14 mouse cellular contexts compared by ENCODE assay signal in genomic region chr11:65402460-65403154, GRCm38 (mm10).
DNase-seq lines count a peak whose midpoint lies in the region; ATAC-seq and TF ChIP-seq lines count a peak whose summit lies in the region.
"Had no signal": no experiment of that assay in that cellular context is flagged by ENCODE, and none has a peak within 500 bp of the region (broad histone marks: within the 10 kb centered on the region; RNA-seq: fewer than 3 reads in every experiment).

No protein-coding gene starts in this region.

- H3K4me1 ChIP-seq in kidney, postnatal 0 days (replicated peaks; ENCODE audit: insufficient read depth, low read length) = no peaks in the 10 kb centered on the region
- H3K4me1 ChIP-seq: embryonic facial prominence, embryonic 13.5 days; heart, embryonic 10.5 days; neural tube, embryonic 12.5 days had no signal

- H3K9me3 ChIP-seq in kidney, postnatal 0 days (replicated peaks; ENCODE audit: low read length) = no peaks in the 10 kb centered on the region
- H3K9me3 ChIP-seq: embryonic facial prominence, embryonic 13.5 days; heart, embryonic 10.5 days; neural tube, embryonic 12.5 days had no signal

- 45% methylated on average over 12 of the region's 12 CpGs for WGBS in kidney, postnatal 0 days

- no peaks in the 10 kb centered on the region for H3K36me3 ChIP-seq in kidney, postnatal 0 days (ENCODE audit: insufficient read depth, low read length)
- H3K36me3 ChIP-seq: embryonic facial prominence, embryonic 13.5 days; heart, embryonic 10.5 days; neural tube, embryonic 12.5 days had no signal

- H3K27ac ChIP-seq in kidney, postnatal 0 days = no peak overlapping the region
- H3K27ac ChIP-seq: embryonic facial prominence, embryonic 13.5 days; heart, embryonic 10.5 days; left cerebral cortex, adult 2 months; neural tube, embryonic 12.5 days had no signal

- H3K27me3 ChIP-seq in kidney, postnatal 0 days (ENCODE audit: insufficient read depth, low read length) = no peaks in the 10 kb centered on the region
- H3K27me3 ChIP-seq: CH12.LX; embryonic facial prominence, embryonic 13.5 days; neural tube, embryonic 12.5 days had no signal

- no peak overlapping the region for H3K4me2 ChIP-seq in kidney, postnatal 0 days (ENCODE audit: low read length)
- H3K4me2 ChIP-seq: embryonic facial prominence, embryonic 13.5 days; midbrain, embryonic 11.5 days; neural tube, embryonic 12.5 days had no signal

- TF ChIP-seq CTCF in kidney, postnatal 0 days (IDR thresholded peaks at IDR 0.05; ENCODE audit: low read depth) = no peak

- ATAC-seq in kidney, postnatal 0 days (replicated peaks; ENCODE audit: low FRiP score, low read depth) = no peak

- no peak overlapping the region for H3K9ac ChIP-seq in kidney, postnatal 0 days (ENCODE audit: low read depth, low read length)
- H3K9ac ChIP-seq: embryonic facial prominence, embryonic 13.5 days; neural tube, embryonic 12.5 days had no signal

- no peak overlapping the region for H3K4me3 ChIP-seq in kidney, postnatal 0 days (replicated peaks; ENCODE audit: low read depth, low read length)
- H3K4me3 ChIP-seq: embryonic facial prominence, embryonic 13.5 days; heart, embryonic 10.5 days; left cerebral cortex, adult 2 months; neural tube, embryonic 12.5 days had no signal

- DNase-seq in kidney, postnatal 0 days (ENCODE audit: low spot score) = peak; percentile 11
- no peak for DNase-seq in kidney, postnatal 25 days
- peak; percentile 24 for DNase-seq in right cerebral cortex, postnatal 4 days
- DNase-seq in right cerebral cortex, postnatal 14 days = no peak
- peak; percentile 81 to 86 for DNase-seq in cerebellum, postnatal 14 days
- DNase-seq in lung, postnatal 4 days = peak; percentile 19 to 64
- DNase-seq in gastrocnemius, adult 8-10 months (ENCODE audit: low spot score in 2 of 2) = no peak
- no peak for DNase-seq in adrenal gland, postnatal 36 days

Comparison
In these comparisons a context has a peak if more than half of its experiments do, and no peak if none do; other contexts are left out.
1. DNase-seq: peak in kidney, postnatal 0 days (single experiment), right cerebral cortex, postnatal 4 days (single experiment), cerebellum, postnatal 14 days (2 of 2) and lung, postnatal 4 days (2 of 2); none in kidney, postnatal 25 days (0 of 2), right cerebral cortex, postnatal 14 days (single experiment), gastrocnemius, adult 8-10 months (0 of 2) and adrenal gland, postnatal 36 days (0 of 2).